Mouse (Mus musculus) intestine, embryonic 16.5 days (tissue): ENCODE results near the gene Ist1. TPM values are rescaled to one million over a fixed set of nuclear protein-coding genes. Genes with fewer than 3 reads are reported as not detected.

ENCODE experiments used
- ATAC-seq: fragments of 200-750 bp; cut with Nextera tagmentation; 2 replicates; pipeline ENCODE4 v1.8.0; 2017; ENCODE audit warnings: moderate TSS enrichment, moderate library complexity
- H3K27ac ChIP-seq: fragments of 300-500 bp; sonication (generic); 2 replicates; pipeline ENCODE4 v1.5.1; 2014; ENCODE audit warnings: mild to moderate bottlenecking, low read length
- H3K27me3 ChIP-seq: fragments of 300-500 bp; sonication (generic); replicated peaks from 2 replicates; pipeline ENCODE4 v1.6.1; 2014; ENCODE audit warnings: low read length, control low read depth, mixed read lengths; ENCODE audit not compliant: control insufficient read depth, insufficient read depth
- H3K36me3 ChIP-seq: fragments of 300-500 bp; sonication (generic); 2 replicates; pipeline ENCODE4 v1.6.1; 2014; ENCODE audit warnings: low read length, control low read depth; ENCODE audit not compliant: control insufficient read depth, insufficient read depth
- H3K4me1 ChIP-seq: fragments of 300-500 bp; sonication (generic); 2 replicates; pipeline ENCODE4 v1.6.1; 2014; ENCODE audit warnings: low read length, control low read depth, mixed read lengths; ENCODE audit not compliant: control insufficient read depth, insufficient read depth
- H3K4me2 ChIP-seq: fragments of 300-500 bp; sonication (generic); 2 replicates; pipeline ENCODE4 v1.6.1; 2014; ENCODE audit warnings: low read depth, low read length, control low read depth
- H3K4me3 ChIP-seq: fragments of 300-500 bp; sonication (generic); 2 replicates; pipeline ENCODE4 v1.5.1; 2014; ENCODE audit warnings: mild to moderate bottlenecking, low read length
- H3K9ac ChIP-seq: fragments of 300-500 bp; sonication (generic); 2 replicates; pipeline ENCODE4 v1.6.1; 2014; ENCODE audit warnings: low read depth, low read length
- H3K9me3 ChIP-seq: fragments of 300-500 bp; sonication (generic); 2 replicates; pipeline ENCODE4 v1.6.1; 2016; ENCODE audit warnings: low read length, control low read depth; ENCODE audit not compliant: control insufficient read depth
- WGBS: fragments of 180-500 bp; shearing (Covaris S2); extraction: QIAGEN DNeasy Blood & Tissue Kit; methylation state at CpG from one replicate; pipeline ENCODE4 v1.1.7; 2014; 5-methylcytosine and 5-hydroxymethylcytosine counted together
- polyA plus RNA-seq: library from polyadenylated mRNA; unstranded; fragments of >200 nt; fragmentation: Nextera tagmentation; extraction: Ambion mirVana; gene quantifications from 2 replicates; pipeline ENCODE4 v1.2.1, GENCODE M21; 2015

Gene Ist1
- polyA plus RNA-seq, 1 experiment from 2014 or later: 128 TPM

- 66% methylated on average over 6 of the region's 6 CpGs for WGBS
Observed at GRCm38 (mm10) chr8:109628638-109629037, 64.4 kb downstream of the Ist1 start.

More at GRCm38 (mm10) chr8:109628638-109629037, 64.4 kb downstream of the Ist1 start:
- no peak for ATAC-seq
- no peak overlapping the region for H3K4me2 ChIP-seq
- H3K9ac ChIP-seq: no peak overlapping the region
- no peaks in the 10 kb centered on the region for H3K27me3 ChIP-seq
- H3K9me3 ChIP-seq: no peaks in the 10 kb centered on the region
- H3K36me3 ChIP-seq: no peaks in the 10 kb centered on the region
- no peak overlapping the region for H3K27ac ChIP-seq
- no peaks in the 10 kb centered on the region for H3K4me1 ChIP-seq
- no peak overlapping the region for H3K4me3 ChIP-seq

Other genes starting within 250 kb of the Ist1 start
- gene Pmfbp1, start 199.2 kb downstream of the Ist1 start, polyA plus RNA-seq: not detected in 2 replicates
- gene Dhx38, start 127.4 kb downstream of the Ist1 start, polyA plus RNA-seq: 19.9 and 21.2 TPM in 2 replicates
- 21.4 and 22.4 TPM in 2 replicates for gene Txnl4b, start 127.4 kb downstream of the Ist1 start, polyA plus RNA-seq
- 1.9 and 2.8 TPM in 2 replicates for gene Hp, start 114.1 kb downstream of the Ist1 start, polyA plus RNA-seq
- 40.8 and 47.9 TPM in 2 replicates for gene Dhodh, start 84.6 kb downstream of the Ist1 start, polyA plus RNA-seq
- 0.09 and 0.31 TPM in 2 replicates for gene Pkd1l3, start 78.7 kb downstream of the Ist1 start, polyA plus RNA-seq
- 12.6 and 13.0 TPM in 2 replicates for gene Zfp821, start 12.3 kb upstream of the Ist1 start, polyA plus RNA-seq
- 4.5 and 5.1 TPM in 2 replicates for gene Atxn1l, start 44.5 kb upstream of the Ist1 start, polyA plus RNA-seq
- gene Ap1g1, start 85.3 kb upstream of the Ist1 start, polyA plus RNA-seq: 31.3 and 36.7 TPM in 2 replicates
- gene Phlpp2, start 175.3 kb upstream of the Ist1 start, polyA plus RNA-seq: 1.7 and 2.1 TPM in 2 replicates